Mouse (Mus musculus) layer of hippocampus, postnatal 25 days (tissue): ENCODE results near the gene Slc6a20a. TPM values are rescaled to one million over a fixed set of nuclear protein-coding genes. Genes with fewer than 3 reads are reported as not detected.
"Not testable (repeated sequence)": the region's sequence is repeated elsewhere in the genome, so short reads cannot be mapped to it uniquely, and the experiment has no call there.

Experiments used
- DNase-seq, 2 experiments: peaks; one replicate each; pipeline ENCODE4 v3.0.0; 2022; ENCODE audit warnings: mixed read lengths in 2 of 2, low spot score in 1 of 2; ENCODE audit errors: extremely low spot score in 1 of 2
- total RNA-seq, 2 experiments: library from RNA; stranded (reverse); gene quantifications; 2 replicates each; pipeline ENCODE4 v1.2.3; 2021

Gene Slc6a20a
- total RNA-seq = 10 to 100 TPM; 12.2 to 14.1 TPM

- peak in 1 of 2 experiments; percentile 13 for DNase-seq
These were observed at the start of gene Slc6a20a, which contains the start of gene Ccr9 for GRCm38 (mm10) chr9:123678327-123679105. Slc6a20a (minus strand) TSS chr9:123678885. Ccr9 (plus strand) TSS chr9:123678439.

DNA sequence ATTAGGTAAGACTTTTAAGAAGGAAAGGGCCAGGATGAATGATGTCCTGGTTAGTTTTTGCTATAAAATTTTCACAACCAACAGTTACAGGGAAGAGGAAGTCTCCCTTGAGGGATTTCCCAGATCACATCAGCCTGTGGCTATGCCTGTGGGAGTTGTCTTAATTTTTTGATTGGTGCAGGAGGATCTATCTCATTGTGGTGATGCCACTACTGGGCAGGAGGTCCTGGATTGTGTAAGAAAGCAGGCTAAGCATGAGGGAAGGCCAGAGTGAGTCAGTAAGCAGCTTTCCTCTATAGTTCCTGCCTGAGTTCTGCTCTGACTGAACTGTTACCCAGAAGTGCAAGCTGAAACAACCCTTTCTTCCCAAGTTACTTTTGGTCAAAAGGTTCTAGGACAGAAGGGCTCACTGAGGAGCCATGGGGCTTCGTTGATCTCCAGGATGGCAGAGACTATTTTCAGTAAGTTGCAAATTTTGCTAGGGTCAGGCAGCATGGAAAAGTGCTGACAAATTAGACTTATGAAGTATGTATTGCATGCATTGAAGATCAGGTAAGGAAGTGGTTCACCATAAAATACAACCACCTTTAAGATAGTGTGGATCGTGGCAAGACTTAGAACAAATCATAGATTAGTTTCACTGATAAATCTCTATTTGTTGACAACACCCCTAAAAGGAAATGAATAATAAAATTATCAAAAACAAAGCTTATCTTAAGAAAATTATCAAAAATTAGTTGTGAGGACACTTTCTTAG lies 44.2 kb upstream of the Slc6a20a start:
- no peak for DNase-seq

DNA sequence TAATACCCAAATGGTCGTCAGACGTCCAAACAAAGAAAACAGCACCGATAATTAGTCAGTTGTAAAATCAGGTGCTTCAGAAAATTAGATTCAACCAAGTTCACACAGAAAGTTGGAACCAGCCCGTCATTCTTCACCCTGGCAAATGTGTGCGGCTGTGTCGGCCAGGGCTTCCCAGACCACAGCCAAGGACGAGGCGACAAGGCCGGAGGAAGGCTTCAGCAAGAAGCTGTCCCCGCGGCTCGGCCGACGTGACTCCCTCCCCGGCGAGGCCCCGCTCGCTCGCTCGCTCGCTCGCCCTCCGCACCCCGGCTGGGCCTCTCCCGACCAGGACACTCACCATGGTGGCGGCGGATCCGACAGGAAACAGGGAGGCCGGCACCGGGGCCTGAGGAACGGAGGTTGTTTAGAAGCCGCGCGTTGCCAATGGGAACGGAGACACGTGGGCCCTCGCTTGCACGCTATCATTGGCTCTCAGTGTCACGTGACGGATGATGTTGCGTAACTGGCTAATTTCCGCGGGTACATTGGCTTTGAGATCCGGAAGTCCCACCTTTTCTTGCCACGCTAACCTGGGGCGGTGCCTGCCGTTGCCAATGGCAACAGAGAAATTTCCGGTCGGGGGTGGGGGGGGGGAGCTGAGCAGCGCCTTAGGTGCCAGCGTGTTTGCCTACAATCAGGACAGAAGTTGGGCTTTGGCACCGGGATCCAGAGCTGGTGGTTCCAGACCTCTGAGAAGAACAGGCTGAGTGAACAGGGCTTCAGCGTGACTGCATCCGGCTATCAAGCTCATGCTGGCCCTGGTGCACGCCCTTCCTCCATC lies 38.7 kb upstream of the Slc6a20a start, which contains the start of gene Lztfl1:
Gene Lztfl1 (minus strand): TSS at position 512 of the 823 bp plus-strand sequence.
- peak; percentile 80 to 87 for DNase-seq

DNA sequence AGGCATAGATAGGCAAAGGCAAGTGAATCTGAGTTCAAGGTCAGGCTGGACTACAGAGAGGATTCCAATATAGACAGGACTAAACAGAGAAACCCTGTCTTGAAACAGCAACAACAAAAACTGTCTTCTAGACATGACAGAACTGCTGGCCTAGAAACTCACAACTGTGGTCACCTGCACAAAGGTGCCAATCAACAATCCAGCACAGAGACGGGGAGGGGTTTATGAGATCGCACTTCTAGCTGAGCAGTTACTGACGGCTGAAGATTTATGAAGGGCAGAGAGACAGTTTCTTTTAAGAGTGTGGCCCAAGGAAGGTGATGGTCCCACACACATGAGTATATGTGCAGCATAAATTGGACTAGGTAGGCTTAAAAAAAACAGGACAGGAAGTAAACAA lies 37.6 kb upstream of the Slc6a20a start:
- no peak for DNase-seq

DNA sequence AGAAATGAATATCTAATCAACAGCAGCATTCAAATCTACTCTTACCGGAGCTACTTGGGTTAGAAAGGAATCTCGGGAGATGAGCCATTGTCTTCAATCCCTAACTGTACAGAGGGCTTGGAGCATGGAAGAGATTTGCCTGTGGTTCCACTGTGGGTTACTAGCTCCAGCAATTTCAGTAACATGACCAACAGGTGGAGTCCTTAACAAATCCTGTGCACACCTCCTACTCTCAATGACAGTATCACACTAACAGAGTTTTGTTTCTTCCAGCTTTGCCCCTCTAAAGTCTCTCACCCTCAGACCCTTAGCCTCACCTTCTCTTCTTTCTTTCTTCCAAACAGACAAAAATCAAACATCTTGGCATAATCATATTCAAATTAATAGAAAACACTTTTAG lies 34.4 kb upstream of the Slc6a20a start:
- no peak for DNase-seq

- DNase-seq = no peak
These were observed 30.5 kb upstream of the Slc6a20a start for GRCm38 (mm10) chr9:123709226-123709625.

GRCm38 (mm10) chr9:123701822-123702221 lies 23.1 kb upstream of the Slc6a20a start:
- no peak for DNase-seq

- DNase-seq = no peak
These were observed 17.1 kb upstream of the Slc6a20a start for GRCm38 (mm10) chr9:123695634-123696302.

GRCm38 (mm10) chr9:123688227-123688626 lies 9.5 kb upstream of the Slc6a20a start:
- DNase-seq = no peak

DNA sequence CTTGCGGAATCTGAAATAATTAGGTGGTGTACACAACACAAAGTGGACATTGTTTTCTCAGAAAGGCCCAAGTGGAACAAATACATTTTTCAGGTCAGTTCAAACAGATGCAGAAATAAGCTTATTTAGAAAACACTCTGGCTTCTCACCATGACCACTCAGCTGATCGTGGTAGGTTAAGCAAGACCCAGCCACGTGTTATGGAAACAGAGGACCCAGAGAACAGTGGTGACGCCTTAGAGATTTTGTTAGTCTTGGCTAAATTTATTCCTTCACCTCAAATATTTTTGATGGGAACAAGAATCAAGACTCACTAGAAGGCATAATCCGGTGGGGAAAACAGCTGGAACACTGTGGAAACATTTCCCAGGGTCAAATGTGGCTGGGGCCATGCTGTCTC lies 7.5 kb upstream of the Slc6a20a start:
- DNase-seq = no peak

DNA sequence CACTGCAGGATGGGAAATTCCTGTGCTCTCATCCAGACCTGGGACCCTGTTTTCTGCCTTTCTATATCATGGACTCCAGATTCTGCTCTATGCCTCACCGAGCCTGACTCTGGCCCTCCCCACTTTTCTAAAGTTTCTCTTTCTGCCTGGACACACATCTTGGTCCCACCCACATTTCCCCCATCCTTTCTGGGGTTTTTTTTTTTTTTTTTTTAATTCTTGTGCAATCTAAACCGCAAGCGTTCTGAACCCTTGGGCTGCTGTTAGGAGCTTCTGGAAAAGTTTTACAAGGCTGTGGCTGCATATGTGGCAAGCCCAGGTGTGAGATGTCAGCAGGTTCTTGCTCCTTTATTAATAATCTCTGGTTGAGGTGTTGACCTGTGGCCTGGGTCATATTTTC lies 5.0 kb upstream of the Slc6a20a start:
- no peak for DNase-seq

GRCm38 (mm10) chr9:123679198-123679597 lies 513 bp upstream of the Slc6a20a start:
- no peak for DNase-seq

GRCm38 (mm10) chr9:123665645-123666044 lies 13.0 kb downstream of the Slc6a20a start:
- peak in 1 of 2 experiments; percentile 62 for DNase-seq

GRCm38 (mm10) chr9:123659986-123660676 lies 18.6 kb downstream of the Slc6a20a start:
- not testable (repeated sequence) for DNase-seq

DNA sequence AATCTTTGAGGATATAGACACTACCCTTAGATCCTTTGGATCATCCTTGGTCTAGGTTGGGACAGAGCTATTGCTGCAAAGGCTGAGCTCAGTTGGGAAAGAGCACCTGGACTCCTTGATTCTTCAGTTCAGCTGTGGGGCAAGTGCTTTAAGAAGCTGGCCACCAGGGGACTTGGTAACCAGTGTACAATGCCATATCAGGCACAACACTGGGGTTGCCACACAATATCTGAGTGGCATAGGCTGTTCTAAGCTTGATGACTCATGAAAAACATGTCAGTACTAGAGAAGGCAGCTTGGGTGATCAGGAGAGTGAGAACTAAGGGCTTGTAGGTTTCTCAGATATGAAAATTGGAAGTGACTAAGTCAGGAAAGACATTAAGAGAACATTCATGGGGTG lies 19.7 kb downstream of the Slc6a20a start:
- DNase-seq = no peak

DNA sequence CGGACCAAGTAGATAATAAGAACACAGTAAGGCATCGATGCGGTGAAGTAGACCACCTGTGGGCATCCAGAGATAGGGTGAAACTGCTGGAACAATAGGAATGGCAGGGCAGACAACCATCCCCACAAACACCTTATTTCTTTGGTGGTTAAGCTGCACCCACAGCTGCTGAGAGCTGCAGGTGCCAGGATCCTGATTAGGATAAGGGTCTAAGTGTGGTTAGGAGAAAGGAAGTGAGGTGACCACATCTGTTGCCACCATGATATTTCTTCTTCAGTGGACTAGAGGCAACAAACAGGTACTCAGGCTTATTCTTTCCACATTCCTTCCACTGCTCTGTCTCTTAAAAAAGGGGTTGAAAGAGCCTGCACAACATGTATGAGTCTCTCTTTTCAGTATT lies 21.2 kb downstream of the Slc6a20a start:
- no peak for DNase-seq

DNA sequence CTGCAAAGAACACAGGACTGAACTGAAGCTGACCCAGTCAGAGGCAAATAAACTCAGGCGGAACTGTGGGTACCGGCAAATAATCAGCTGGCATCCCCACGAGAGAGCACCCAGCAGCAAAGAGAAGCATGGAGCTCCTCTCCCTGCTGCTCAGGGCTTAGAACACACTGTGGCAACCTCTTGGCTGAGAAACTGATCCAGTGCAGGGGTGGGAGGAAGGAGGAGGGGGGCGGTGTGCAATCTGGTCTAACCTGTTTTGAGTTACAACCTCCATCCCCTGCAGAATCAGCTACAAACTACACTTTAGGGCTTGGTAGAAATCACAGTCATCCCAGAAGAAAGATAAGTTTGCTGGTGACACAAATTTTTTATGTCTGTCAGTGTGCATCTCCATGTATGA lies 27.3 kb downstream of the Slc6a20a start:
- no peak for DNase-seq

- no peak for DNase-seq
These were observed 28.7 kb downstream of the Slc6a20a start for GRCm38 (mm10) chr9:123649785-123650511.

DNA sequence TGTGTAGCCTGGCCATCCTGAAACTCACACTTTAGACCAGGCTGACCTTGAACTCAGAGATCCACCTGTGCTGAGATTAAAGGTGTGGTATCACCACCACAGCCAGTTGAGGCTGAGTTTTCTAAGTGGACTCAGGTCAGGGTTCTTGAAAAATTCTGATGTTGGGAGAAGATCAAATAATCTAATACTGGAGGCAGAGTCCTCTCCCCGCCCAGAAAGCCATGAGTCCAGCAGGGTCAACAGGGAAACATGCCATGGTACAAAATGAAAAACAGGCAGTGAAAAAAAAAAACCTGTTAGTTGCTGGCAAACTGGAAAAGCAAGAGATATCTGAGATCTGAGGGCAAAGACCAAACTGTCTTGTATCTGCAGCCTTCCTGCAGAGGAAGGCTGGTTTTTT lies 38.6 kb downstream of the Slc6a20a start:
- DNase-seq = no peak
